Mouse (Mus musculus): ENCODE results near the gene Sdccag8.
A peak's percentile ranks its signal among the peaks of the same experiment; 100 is the strongest.
"Not testable (repeated sequence)": the region's sequence is repeated elsewhere in the genome, so short reads cannot be mapped to it uniquely, and the experiment has no call there.

Sdccag8 gene

GRCm38 (mm10) chr1:176828666-176829065, 14.2 kb downstream of the Sdccag8 start:
- DNase-seq = no peak

- no peak for DNase-seq
Observed at GRCm38 (mm10) chr1:176832071-176832470, 17.6 kb downstream of the Sdccag8 start.

- no peak for DNase-seq
Observed at GRCm38 (mm10) chr1:176832607-176833006, 18.1 kb downstream of the Sdccag8 start.

GRCm38 (mm10) chr1:176833257-176833656, 18.8 kb downstream of the Sdccag8 start:
- DNase-seq = no peak

GRCm38 (mm10) chr1:176833948-176834347, 19.5 kb downstream of the Sdccag8 start:
- DNase-seq = no peak

- DNase-seq = no peak
Observed at GRCm38 (mm10) chr1:176834880-176835279, 20.4 kb downstream of the Sdccag8 start.

GRCm38 (mm10) chr1:176835501-176836294, 21.2 kb downstream of the Sdccag8 start:
- DNase-seq = no peak

- DNase-seq = not testable (repeated sequence)
Observed at GRCm38 (mm10) chr1:176836562-176836961, 22.1 kb downstream of the Sdccag8 start.

- DNase-seq = no peak
Observed at GRCm38 (mm10) chr1:176845082-176845977, 30.9 kb downstream of the Sdccag8 start.

GRCm38 (mm10) chr1:176847118-176847859, 32.8 kb downstream of the Sdccag8 start:
- DNase-seq = no peak

GRCm38 (mm10) chr1:176848613-176849290, 34.3 kb downstream of the Sdccag8 start:
- no peak for DNase-seq

- no peak for DNase-seq
Observed at GRCm38 (mm10) chr1:176849377-176849776, 34.9 kb downstream of the Sdccag8 start.

- DNase-seq = no peak
Observed at GRCm38 (mm10) chr1:176851401-176851800, 36.9 kb downstream of the Sdccag8 start.

GRCm38 (mm10) chr1:176852813-176853590, 38.5 kb downstream of the Sdccag8 start:
- no peak for DNase-seq

- peak; percentile 46 for DNase-seq
Observed at GRCm38 (mm10) chr1:176861981-176862644, 47.7 kb downstream of the Sdccag8 start.

GRCm38 (mm10) chr1:176870501-176870900, 56.0 kb downstream of the Sdccag8 start:
- DNase-seq = no peak

GRCm38 (mm10) chr1:176871975-176872374, 57.5 kb downstream of the Sdccag8 start:
- no peak for DNase-seq

GRCm38 (mm10) chr1:176873463-176873862, 59.0 kb downstream of the Sdccag8 start:
- DNase-seq = no peak

- DNase-seq = no peak
Observed at GRCm38 (mm10) chr1:176874155-176874554, 59.7 kb downstream of the Sdccag8 start.

GRCm38 (mm10) chr1:176877756-176878155, 63.3 kb downstream of the Sdccag8 start:
- no peak for DNase-seq

GRCm38 (mm10) chr1:176879005-176879404, 64.5 kb downstream of the Sdccag8 start:
- DNase-seq = no peak
